Mouse (Mus musculus) frontal cortex, adult 2 months (tissue): ENCODE measurements at regions not wholly inside any gene's neighbourhood (a gene's known extent, or its start where the extent isn't known, plus 50 kb on each side); places are given as distances from the start of the nearest gene placed in this dataset.

ENCODE experiments used
- DNase-seq, 2 experiments: peaks; one replicate each; pipeline ENCODE4 v3.0.0; 2022; ENCODE audit warnings: low spot score in 1 of 2; ENCODE audit errors: extremely low spot score in 1 of 2

GRCm38 (mm10) chr8:34398914-34399813 lies 287.6 kb upstream of the Gm10131 start:
- DNase-seq = no peak

GRCm38 (mm10) chr8:34397583-34398411 lies 286.3 kb upstream of the Gm10131 start:
- DNase-seq = peak in 1 of 2 experiments; percentile 55

GRCm38 (mm10) chr8:34397225-34397582 lies 285.7 kb upstream of the Gm10131 start:
- DNase-seq = no peak

GRCm38 (mm10) chr8:34392981-34393828 lies 281.7 kb upstream of the Gm10131 start:
- DNase-seq = peak; percentile 69 to 72

GRCm38 (mm10) chr8:34392208-34392980 lies 280.9 kb upstream of the Gm10131 start:
- DNase-seq = peak; percentile 75 to 84

- DNase-seq = peak in 1 of 2 experiments; percentile 17
Observed at GRCm38 (mm10) chr8:34385806-34386439, 274.4 kb upstream of the Gm10131 start.

GRCm38 (mm10) chr8:34380615-34381014 lies 269.1 kb upstream of the Gm10131 start:
- no peak for DNase-seq

GRCm38 (mm10) chr8:34377154-34377553 lies 265.6 kb upstream of the Gm10131 start:
- DNase-seq = no peak

- no peak for DNase-seq
Observed at GRCm38 (mm10) chr8:34374242-34374641, 262.7 kb upstream of the Gm10131 start.

- DNase-seq = no peak
Observed at GRCm38 (mm10) chr8:34372666-34372980, 261.1 kb upstream of the Gm10131 start.

GRCm38 (mm10) chr8:34371973-34372665 lies 260.6 kb upstream of the Gm10131 start:
- DNase-seq = peak; percentile 60 to 76

- DNase-seq = no peak
Observed at GRCm38 (mm10) chr8:34371391-34371790, 259.9 kb upstream of the Gm10131 start.

- DNase-seq = no peak
Observed at GRCm38 (mm10) chr8:34368556-34368955, 257.0 kb upstream of the Gm10131 start.

GRCm38 (mm10) chr8:34364446-34365035 lies 253.0 kb upstream of the Gm10131 start:
- DNase-seq = no peak

- DNase-seq = no peak
Observed at GRCm38 (mm10) chr8:34363679-34364078, 252.1 kb upstream of the Gm10131 start.

- no peak for DNase-seq
Observed at GRCm38 (mm10) chr8:34363131-34363530, 251.6 kb upstream of the Gm10131 start.

GRCm38 (mm10) chr8:34361377-34361776 lies 249.8 kb upstream of the Gm10131 start:
- peak in 1 of 2 experiments; percentile 57 for DNase-seq

- DNase-seq = no peak
Observed at GRCm38 (mm10) chr8:34359776-34360175, 248.2 kb upstream of the Gm10131 start.

- no peak for DNase-seq
Observed at GRCm38 (mm10) chr8:34355059-34355458, 243.5 kb upstream of the Gm10131 start.
